Mouse (Mus musculus) right cerebral cortex, postnatal 4 days (tissue): ENCODE results near the gene Gnai3.
A peak's percentile ranks its signal among the peaks of the same experiment; 100 is the strongest.

Experiments
- DNase-seq: peaks from one replicate; pipeline ENCODE4 v3.0.0-alpha.2; 2022

Gnai3 gene

GRCm38 (mm10) chr3:108102075-108102474, 43.9 kb downstream of the Gnai3 start:
- no peak for DNase-seq

- no peak for DNase-seq
These were observed 44.4 kb downstream of the Gnai3 start for GRCm38 (mm10) chr3:108101594-108101993.

- DNase-seq, result no peak
These were observed 47.6 kb downstream of the Gnai3 start for GRCm38 (mm10) chr3:108098316-108098715.

GRCm38 (mm10) chr3:108097656-108098055, 48.3 kb downstream of the Gnai3 start:
- DNase-seq, result no peak

GRCm38 (mm10) chr3:108096726-108097125, 49.2 kb downstream of the Gnai3 start:
- no peak for DNase-seq

GRCm38 (mm10) chr3:108096226-108096625, 49.7 kb downstream of the Gnai3 start:
- no peak for DNase-seq

- no peak for DNase-seq
These were observed 50.8 kb downstream of the Gnai3 start for GRCm38 (mm10) chr3:108094976-108095760.

GRCm38 (mm10) chr3:108094146-108094545, 51.8 kb downstream of the Gnai3 start:
- DNase-seq, result no peak

- DNase-seq, result no peak
These were observed 52.6 kb downstream of the Gnai3 start for GRCm38 (mm10) chr3:108093306-108093705.

- DNase-seq, result no peak
These were observed 53.3 kb downstream of the Gnai3 start, which contains the start of gene Gnat2 for GRCm38 (mm10) chr3:108092536-108093115. Gnat2 (plus strand) TSS chr3:108092789.

- DNase-seq, result no peak
These were observed 53.9 kb downstream of the Gnai3 start for GRCm38 (mm10) chr3:108092030-108092429.

- DNase-seq, result no peak
These were observed 55.4 kb downstream of the Gnai3 start for GRCm38 (mm10) chr3:108090561-108090960.

- no peak for DNase-seq
These were observed 56.0 kb downstream of the Gnai3 start for GRCm38 (mm10) chr3:108089916-108090315.

- DNase-seq, result no peak
These were observed 57.0 kb downstream of the Gnai3 start for GRCm38 (mm10) chr3:108088842-108089380.

GRCm38 (mm10) chr3:108087329-108087728, 58.6 kb downstream of the Gnai3 start:
- no peak for DNase-seq

GRCm38 (mm10) chr3:108086470-108086979, 59.4 kb downstream of the Gnai3 start, which contains the start of gene Ampd2:
Ampd2 (minus strand) TSS chr3:108086651.
- peak; percentile 63 for DNase-seq

GRCm38 (mm10) chr3:108085721-108086469, 60.1 kb downstream of the Gnai3 start:
- DNase-seq, result peak; percentile 33

- DNase-seq, result peak; percentile 93
These were observed 60.6 kb downstream of the Gnai3 start for GRCm38 (mm10) chr3:108085281-108085720.

GRCm38 (mm10) chr3:108084767-108085270, 61.1 kb downstream of the Gnai3 start:
- no peak for DNase-seq

GRCm38 (mm10) chr3:108083904-108084407, 62.0 kb downstream of the Gnai3 start:
- DNase-seq, result peak; percentile 42

GRCm38 (mm10) chr3:108083161-108083560, 62.8 kb downstream of the Gnai3 start:
- no peak for DNase-seq

GRCm38 (mm10) chr3:108082251-108082875, 63.6 kb downstream of the Gnai3 start:
- DNase-seq, result no peak
